Mouse (Mus musculus) liver, embryonic 14.5 days (tissue): ENCODE measurements around the gene Urad. TPM values are rescaled to one million over a fixed set of nuclear protein-coding genes. Genes with fewer than 3 reads are reported as not detected.

Source experiments
- ATAC-seq: fragments of 200-750 bp; cut with Nextera tagmentation; 2 replicates; pipeline ENCODE4 v1.8.0; 2017; ENCODE audit warnings: moderate number of reproducible peaks, mild to moderate bottlenecking, moderate library complexity; ENCODE audit not compliant: insufficient read depth
- DNase-seq, 3 experiments: peaks; one replicate each; pipeline ENCODE4 v3.0.0-alpha.2; 2012 to 2013; ENCODE audit warnings: low read depth in 3 of 3, low spot score in 3 of 3
- H3K27ac ChIP-seq: fragments of 300-500 bp; sonication (generic); 2 replicates; pipeline ENCODE4 v1.5.1; 2014; ENCODE audit warnings: moderate library complexity, mild to moderate bottlenecking, control low read depth, inconsistent platforms
- H3K27me3 ChIP-seq: fragments of 300-500 bp; sonication (generic); 2 replicates; pipeline ENCODE4 v1.6.1; 2014; ENCODE audit warnings: mild to moderate bottlenecking, low read length, moderate library complexity; ENCODE audit not compliant: control insufficient read depth, insufficient read depth
- H3K36me3 ChIP-seq: fragments of 300-500 bp; sonication (generic); replicated peaks from 2 replicates; pipeline ENCODE4 v1.6.1; 2014; ENCODE audit warnings: low read depth; ENCODE audit not compliant: control insufficient read depth, insufficient read depth
- H3K4me1 ChIP-seq, 2 experiments: fragments of 200-500 bp in 1 of 2; fragments of 300-500 bp in 1 of 2; sonication (generic) in 1 of 2; replicated peaks; 2 replicates each; pipeline ENCODE4 v1.6.1; 2012 to 2014; ENCODE audit warnings: antibody characterized with exemption in 1 of 2, inconsistent platforms in 1 of 2, low read length in 1 of 2; ENCODE audit not compliant: control insufficient read depth in 2 of 2, insufficient read depth in 2 of 2
- H3K4me2 ChIP-seq: fragments of 300-500 bp; sonication (generic); 2 replicates; pipeline ENCODE4 v1.6.1; 2014; ENCODE audit warnings: low read depth, mild to moderate bottlenecking, control low read depth, moderate library complexity
- H3K4me3 ChIP-seq, 2 experiments: fragments of 200-500 bp in 1 of 2; fragments of 300-500 bp in 1 of 2; sonication (generic) in 1 of 2; 2 replicates each; pipeline ENCODE4 v1.5.1; 2012 to 2014; ENCODE audit warnings: low read depth in 2 of 2, low read length in 2 of 2, mild to moderate bottlenecking in 2 of 2, control low read depth in 1 of 2, inconsistent platforms in 1 of 2, moderate library complexity in 1 of 2; ENCODE audit not compliant: insufficient read depth in 1 of 2
- H3K9ac ChIP-seq: fragments of 300-500 bp; sonication (generic); replicated peaks from 2 replicates; pipeline ENCODE4 v1.6.1; 2014; ENCODE audit warnings: mild to moderate bottlenecking, control low read depth, moderate library complexity
- H3K9me3 ChIP-seq: fragments of 300-500 bp; sonication (generic); 2 replicates; pipeline ENCODE4 v1.6.1; 2016; ENCODE audit warnings: low read length, mixed read lengths; ENCODE audit not compliant: control insufficient read depth
- CTCF ChIP-seq: IDR thresholded peaks from 2 replicates; pipeline ENCODE4 v1.5.1; 2016; ENCODE audit warnings: antibody characterized with exemption, low read depth, control low read depth
- EP300 ChIP-seq: IDR thresholded peaks from 2 replicates; pipeline ENCODE4 v1.6.1; 2016; ENCODE audit warnings: antibody characterized with exemption, low read depth
- WGBS: fragments of 180-500 bp; shearing (Covaris S2); extraction: QIAGEN DNeasy Blood & Tissue Kit; methylation state at CpG from one replicate; pipeline ENCODE4 v1.1.7; 2014; ENCODE audit not compliant: insufficient replicate concordance; 5-methylcytosine and 5-hydroxymethylcytosine counted together
- polyA plus RNA-seq, 2 experiments: library from polyadenylated mRNA; depleted of rRNA in 1 of 2; stranded (reverse) in 1 of 2; unstranded in 1 of 2; fragments of >200 nt; fragmentation: Nextera tagmentation in 1 of 2; extraction: Ambion mirVana in 1 of 2; gene quantifications; 2 replicates each; pipeline versions ENCODE4 v1.2.1 to v1.2.3; 2012 to 2014

Gene Urad
- polyA plus RNA-seq, 2 experiments: 0.30 to 1.1 TPM

DNA sequence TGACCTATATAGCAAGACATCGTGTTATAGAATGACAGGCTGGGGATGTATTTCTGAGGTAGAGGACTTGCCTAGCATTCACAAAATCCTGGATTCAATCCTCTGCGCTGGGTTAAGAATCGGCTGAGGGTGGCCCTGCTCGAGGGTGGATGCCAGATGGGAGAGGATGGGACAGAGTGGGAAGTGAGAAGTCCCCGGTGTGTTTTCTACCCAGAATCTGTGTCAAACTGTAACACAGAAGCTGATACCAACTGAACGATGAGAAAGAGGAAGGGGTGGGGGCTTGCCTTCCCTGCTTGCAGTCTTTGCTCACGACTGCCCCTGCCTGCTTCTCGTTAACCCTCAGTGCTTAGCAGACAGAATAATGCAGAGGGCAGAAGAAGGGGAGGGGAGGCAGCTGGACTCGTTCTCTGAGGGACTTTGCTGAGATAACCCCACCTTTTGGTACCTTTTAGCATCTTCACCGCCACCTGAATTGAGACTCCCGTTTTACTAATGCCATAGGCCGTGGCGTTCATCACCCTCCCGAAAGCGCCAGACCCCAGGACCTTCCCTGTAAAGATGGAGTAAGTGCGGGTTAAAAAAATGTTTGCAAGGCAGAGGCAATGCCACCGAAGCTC is 32.0 kb upstream of the Urad start:
- 47% methylated on average over 17 of the region's 17 CpGs for WGBS
- Histone ChIP-seq H3K36me3 (no peaks in the 10 kb centered on the region), H3K27ac (no peak overlapping the region), H3K4me1 (no peaks in the 10 kb centered on the region), H3K9ac (no peak overlapping the region), H3K27me3 (no peaks in the 10 kb centered on the region), H3K4me2 (no peak overlapping the region), H3K9me3 (no peaks in the 10 kb centered on the region), H3K4me3 (no peak overlapping the region)
- ATAC-seq: no peak
- DNase-seq: no peak
- TF ChIP-seq EP300 (no peak), CTCF (peak; percentile 18; the same call in 1 of the 2 replicates)

DNA sequence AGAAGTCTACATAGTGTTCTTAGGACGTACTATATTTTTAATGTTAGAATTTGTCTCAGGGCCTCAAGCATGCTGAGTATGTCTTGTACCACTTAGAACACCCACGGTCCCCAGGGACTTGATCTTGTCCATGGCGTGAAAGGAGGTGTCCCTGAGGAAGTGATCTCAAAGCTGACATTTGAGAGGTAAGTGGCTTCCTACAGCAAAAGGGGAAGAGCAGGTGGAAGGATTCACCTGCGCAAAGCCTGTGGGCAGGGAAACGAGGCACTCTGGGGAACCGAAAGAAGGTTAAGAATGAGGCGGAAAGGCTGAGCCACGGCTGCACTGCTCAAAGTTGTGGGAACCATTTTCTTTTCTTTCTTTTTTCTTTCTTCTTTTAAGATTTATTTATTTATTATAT is 29.7 kb upstream of the Urad start:
- Histone ChIP-seq H3K27me3 (no peaks in the 10 kb centered on the region), H3K27ac (no peak overlapping the region), H3K9me3 (no peaks in the 10 kb centered on the region), H3K4me3 (no peak overlapping the region), H3K9ac (no peak overlapping the region), H3K4me2 (no peak overlapping the region), H3K36me3 (no peaks in the 10 kb centered on the region), H3K4me1 (no peaks in the 10 kb centered on the region)
- no peak for ATAC-seq
- TF ChIP-seq CTCF: no peak
- no peak for DNase-seq
- WGBS: 72% methylated on average over 8 of the region's 8 CpGs

DNA sequence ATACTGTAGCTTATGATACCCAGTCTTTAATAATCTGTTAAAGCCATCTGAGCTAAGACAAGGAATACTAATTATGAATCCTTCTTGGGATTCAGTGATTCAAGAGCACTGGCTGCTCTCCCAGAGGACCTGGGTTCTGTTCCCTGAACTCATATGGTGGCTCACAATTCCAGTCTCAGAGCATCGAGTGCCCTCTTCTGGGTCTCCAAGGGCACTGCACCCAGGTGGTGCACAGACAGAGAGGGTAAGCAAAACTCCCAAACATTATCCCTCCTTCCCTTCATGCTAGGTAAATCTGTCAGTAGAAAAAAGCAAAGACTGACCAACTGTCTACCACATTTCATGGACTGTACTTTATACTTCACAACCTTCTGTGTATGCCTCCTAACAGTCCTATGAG is 23.7 kb upstream of the Urad start:
- Histone ChIP-seq H3K27me3 (no peaks in the 10 kb centered on the region), H3K4me1 (no peaks in the 10 kb centered on the region), H3K9me3 (no peaks in the 10 kb centered on the region), H3K27ac (no peak overlapping the region), H3K4me2 (no peak overlapping the region), H3K4me3 (no peak overlapping the region), H3K9ac (no peak overlapping the region), H3K36me3 (no peaks in the 10 kb centered on the region)
- ATAC-seq (no peak), DNase-seq (no peak)
- WGBS: 33% methylated on average over 1 of the region's 1 CpGs
- TF ChIP-seq EP300 (no peak), CTCF (peak; percentile 15; the same call in 1 of the 2 replicates)

DNA sequence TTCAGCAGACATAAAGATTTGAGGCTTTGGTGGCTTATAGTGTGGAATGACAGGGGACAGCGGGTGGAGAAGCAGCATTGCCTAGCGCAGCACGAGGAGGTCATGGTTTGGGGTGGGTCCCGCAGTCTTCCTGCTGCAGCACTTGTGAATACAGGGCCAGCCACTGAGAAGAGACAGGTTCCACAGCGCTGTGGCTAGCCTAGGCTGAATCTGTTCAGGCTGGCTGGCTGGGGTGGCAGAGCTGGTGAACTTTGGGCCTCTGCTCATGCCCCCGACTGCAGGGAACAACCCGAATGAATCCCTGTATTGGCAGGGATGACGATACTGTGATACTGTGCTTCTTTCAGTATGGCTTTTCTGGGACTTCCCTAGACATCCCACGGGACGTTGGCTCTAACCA is 21.7 kb upstream of the Urad start:
- H3K9me3 ChIP-seq: no peaks in the 10 kb centered on the region
- ATAC-seq (no peak), DNase-seq (no peak)
- H3K9ac ChIP-seq: no peak overlapping the region
- no peak overlapping the region for H3K4me3 ChIP-seq
- H3K27me3 ChIP-seq: no peaks in the 10 kb centered on the region
- H3K27ac ChIP-seq: no peak overlapping the region
- H3K36me3 ChIP-seq: no peaks in the 10 kb centered on the region
- no peaks in the 10 kb centered on the region for H3K4me1 ChIP-seq
- 73% methylated on average over 10 of the region's 10 CpGs for WGBS
- H3K4me2 ChIP-seq: no peak overlapping the region
- no peak for TF ChIP-seq CTCF
- TF ChIP-seq EP300: no peak

DNA sequence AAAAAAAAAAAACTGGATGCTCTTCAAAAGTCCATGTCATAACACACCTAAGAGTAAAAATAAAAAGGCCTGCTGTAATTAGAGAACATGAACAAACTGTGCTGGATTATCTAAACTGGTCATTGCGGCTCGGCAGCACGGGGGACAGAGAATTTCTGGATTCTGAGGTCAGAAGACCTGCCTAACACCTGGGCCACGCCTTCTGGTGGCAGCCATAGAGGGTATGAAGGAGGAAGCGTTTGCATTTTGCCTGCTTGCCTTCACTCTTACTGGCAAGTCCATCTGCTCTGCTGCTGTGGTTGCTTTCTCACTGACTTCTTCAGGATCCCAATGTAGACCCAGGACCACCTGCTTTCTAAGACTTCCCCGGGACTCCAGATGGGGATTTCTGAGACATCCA is 20.7 kb upstream of the Urad start:
- Histone ChIP-seq H3K9me3 (no peaks in the 10 kb centered on the region), H3K4me3 (no peak overlapping the region), H3K36me3 (no peaks in the 10 kb centered on the region), H3K4me2 (no peak overlapping the region), H3K4me1 (no peaks in the 10 kb centered on the region), H3K27ac (no peak overlapping the region), H3K9ac (no peak overlapping the region), H3K27me3 (no peaks in the 10 kb centered on the region)
- TF ChIP-seq CTCF: no peak
- no peak for TF ChIP-seq EP300
- ATAC-seq (no peak), DNase-seq (no peak)
- WGBS: 64% methylated on average over 6 of the region's 6 CpGs
